8 mouse cellular contexts compared by ENCODE assay signal in genomic region chr8:73350366-73350765, GRCm38 (mm10). TPM values are rescaled to one million over a fixed set of nuclear protein-coding genes. Genes with fewer than 3 reads are reported as not detected.
A peak's percentile ranks its signal among the peaks of the same experiment; 100 is the strongest.
DNase-seq lines count a peak whose midpoint lies in the region; ATAC-seq and TF ChIP-seq lines count a peak whose summit lies in the region.

No protein-coding gene starts in this region.

- intact Hi-C loops in gastrocnemius, postnatal 36 days (cut with DNase I) = loop anchor here (5.0 kb wide), 2 partner anchors 118 to 343 kb away; no protein-coding TSS in a partner anchor

- no peak overlapping the region for H3K27ac ChIP-seq in hindbrain, embryonic 16.5 days (ENCODE audit: low read depth, low read length)
- no peak overlapping the region for H3K27ac ChIP-seq in midbrain, postnatal 0 days (ENCODE audit: low read depth, low read length)

- ATAC-seq in common myeloid progenitor, adult 5-6 weeks (replicated peaks; ENCODE audit: low read depth, poor library complexity, severe bottlenecking) = peak; percentile 38
- no peak for ATAC-seq in hindbrain, embryonic 16.5 days
- ATAC-seq in midbrain, postnatal 0 days (ENCODE audit: low FRiP score) = no peak

- peak; percentile 81 for TF ChIP-seq CTCF in midbrain, postnatal 0 days (IDR thresholded peaks at IDR 0.05)

- peaks cover 18% of the 10 kb centered on the region for H3K4me1 ChIP-seq in hindbrain, embryonic 16.5 days (ENCODE audit: control insufficient read depth, insufficient read depth, low read depth, low read length)
- peaks cover 13% of the 10 kb centered on the region; the same call in 1 of the 2 replicates for H3K4me1 ChIP-seq in midbrain, postnatal 0 days (ENCODE audit: insufficient read depth, low read length)

- no peak overlapping the region; the same call in 1 of the 2 replicates for H3K9ac ChIP-seq in hindbrain, embryonic 16.5 days (ENCODE audit: low read depth, low read length)
- no peak overlapping the region for H3K9ac ChIP-seq in midbrain, postnatal 0 days (replicated peaks; ENCODE audit: low read length, poor library complexity, severe bottlenecking)

- WGBS in hindbrain, embryonic 16.5 days = 8% methylated on average over 2 of the region's 2 CpGs
- 7% methylated on average over 2 of the region's 2 CpGs for WGBS in midbrain, postnatal 0 days

- H3K27me3 ChIP-seq in hindbrain, embryonic 16.5 days (replicated peaks; ENCODE audit: control insufficient read depth, insufficient read depth, low read length) = no peaks in the 10 kb centered on the region
- H3K27me3 ChIP-seq in midbrain, postnatal 0 days (ENCODE audit: insufficient read depth, low read length) = no peaks in the 10 kb centered on the region

- H3K9me3 ChIP-seq in hindbrain, embryonic 16.5 days (ENCODE audit: control insufficient read depth, low read length) = no peaks in the 10 kb centered on the region
- no peaks in the 10 kb centered on the region for H3K9me3 ChIP-seq in midbrain, postnatal 0 days (ENCODE audit: low read length)

- peak; percentile 27 to 30 for DNase-seq in heart, adult 18-20 months
- DNase-seq in heart, adult 11 months = no peak
- DNase-seq in 3T3-L1 (ENCODE audit: low read depth, low spot score) = peak; percentile 86
- DNase-seq in midbrain, postnatal 0 days (ENCODE audit: low spot score) = peak; percentile 70
- DNase-seq in thymus, postnatal 36 days = no peak
- DNase-seq in gastrocnemius, postnatal 36 days = no peak

- peak overlapping the region; percentile 69 for H3K4me2 ChIP-seq in hindbrain, embryonic 16.5 days (ENCODE audit: low read length)
- H3K4me2 ChIP-seq in midbrain, postnatal 0 days (ENCODE audit: low read depth, low read length, poor library complexity, severe bottlenecking) = peak overlapping the region; percentile 85

- H3K4me3 ChIP-seq in hindbrain, embryonic 16.5 days (ENCODE audit: low read length) = peak overlapping the region; percentile 97
- H3K4me3 ChIP-seq in midbrain, postnatal 0 days (ENCODE audit: low read depth, low read length) = peak overlapping the region; percentile 96

- no peaks in the 10 kb centered on the region for H3K36me3 ChIP-seq in hindbrain, embryonic 16.5 days (ENCODE audit: control insufficient read depth, insufficient read depth, low read length)
- H3K36me3 ChIP-seq in midbrain, postnatal 0 days (ENCODE audit: insufficient read depth, low read length) = no peaks in the 10 kb centered on the region

RNA-seq across cellular contexts. Expression of gene Large1, which starts 3.0 kb away (rescaled TPM):
- total RNA-seq in heart, adult 18-20 months (2021) = 10 to 100 TPM; 40.0 to 41.8 TPM
- 4.2 and 4.3 TPM in 2 replicates for total RNA-seq in common myeloid progenitor, adult 5-6 weeks (2017)
- polyA plus RNA-seq in hindbrain, embryonic 16.5 days (2015; fragmentation: Nextera tagmentation; extraction: Ambion mirVana) = 15.7 and 16.3 TPM in 2 replicates
- total RNA-seq in midbrain, postnatal 0 days (2014; rRNA removed) = 101 and 102 TPM in 2 replicates
- polyA plus RNA-seq in midbrain, postnatal 0 days (2015; fragmentation: Nextera tagmentation; extraction: Ambion mirVana) = 14.9 and 15.2 TPM in 2 replicates
- 10 to 100 TPM; 22.5 to 23.6 TPM for total RNA-seq in gastrocnemius, postnatal 36 days (2021)

Comparison
In these comparisons a context has a peak if more than half of its experiments do, and no peak if none do; other contexts are left out.
1. DNase-seq: peak in heart, adult 18-20 months (2 of 2), 3T3-L1 (single experiment) and midbrain, postnatal 0 days (single experiment); none in heart, adult 11 months (single experiment), thymus, postnatal 36 days (0 of 2) and gastrocnemius, postnatal 36 days (0 of 2).